Mouse (Mus musculus): ENCODE measurements around the gene Mapk12. TPM values are rescaled to one million over a fixed set of nuclear protein-coding genes. Genes with fewer than 3 reads are reported as not detected.

The Mapk12 gene
- polyA plus RNA-seq, 1 experiment from 2014 or later = 3.6 TPM

Other genes starting within 250 kb of the Mapk12 start
- not detected in 2 replicates for gene Ttll8, start 186.3 kb downstream of the Mapk12 start, polyA plus RNA-seq (2015; fragmentation: Nextera tagmentation; extraction: Ambion mirVana)
- gene Mlc1, start 161.7 kb downstream of the Mapk12 start, polyA plus RNA-seq (2015; fragmentation: Nextera tagmentation; extraction: Ambion mirVana) = not detected in 2 replicates
- not detected in 2 replicates for gene Mov10l1, start 157.8 kb downstream of the Mapk12 start, polyA plus RNA-seq (2015; fragmentation: Nextera tagmentation; extraction: Ambion mirVana)
- 0.21 and 0.59 TPM in 2 replicates for gene Panx2, start 81.0 kb downstream of the Mapk12 start, polyA plus RNA-seq (2015; fragmentation: Nextera tagmentation; extraction: Ambion mirVana)
- 46.4 and 56.6 TPM in 2 replicates for gene Trabd, start 65.6 kb downstream of the Mapk12 start, polyA plus RNA-seq (2015; fragmentation: Nextera tagmentation; extraction: Ambion mirVana)
- gene Selenoo, start 51.6 kb downstream of the Mapk12 start, polyA plus RNA-seq (2015; fragmentation: Nextera tagmentation; extraction: Ambion mirVana) = 15.9 and 17.6 TPM in 2 replicates
- gene Tubgcp6, start 17.6 kb downstream of the Mapk12 start, polyA plus RNA-seq (2015; fragmentation: Nextera tagmentation; extraction: Ambion mirVana) = 10.5 and 12.6 TPM in 2 replicates
- 20.3 and 20.8 TPM in 2 replicates for gene Hdac10, start 12.0 kb downstream of the Mapk12 start, polyA plus RNA-seq (2015; fragmentation: Nextera tagmentation; extraction: Ambion mirVana)
- 5.8 and 6.0 TPM in 2 replicates for gene Mapk11, start 8.9 kb upstream of the Mapk12 start, polyA plus RNA-seq (2015; fragmentation: Nextera tagmentation; extraction: Ambion mirVana)
- gene Plxnb2, start 40.1 kb upstream of the Mapk12 start, polyA plus RNA-seq (2015; fragmentation: Nextera tagmentation; extraction: Ambion mirVana) = 107 and 118 TPM in 2 replicates
- 12.1 and 13.1 TPM in 2 replicates for gene Dennd6b, start 55.8 kb upstream of the Mapk12 start, polyA plus RNA-seq (2015; fragmentation: Nextera tagmentation; extraction: Ambion mirVana)
- 21.6 and 23.9 TPM in 2 replicates for gene Ppp6r2, start 70.8 kb upstream of the Mapk12 start, polyA plus RNA-seq (2015; fragmentation: Nextera tagmentation; extraction: Ambion mirVana)
- 35.1 and 38.8 TPM in 2 replicates for gene Sbf1, start 174.6 kb upstream of the Mapk12 start, polyA plus RNA-seq (2015; fragmentation: Nextera tagmentation; extraction: Ambion mirVana)
- gene Adm2, start 182.0 kb upstream of the Mapk12 start, polyA plus RNA-seq (2015; fragmentation: Nextera tagmentation; extraction: Ambion mirVana) = 1.4 and 1.5 TPM in 2 replicates
- gene Miox, start 193.7 kb upstream of the Mapk12 start, polyA plus RNA-seq (2015; fragmentation: Nextera tagmentation; extraction: Ambion mirVana) = 0.32 and 0.36 TPM in 2 replicates
- 55.2 and 58.0 TPM in 2 replicates for gene Lmf2, start 215.0 kb upstream of the Mapk12 start, polyA plus RNA-seq (2015; fragmentation: Nextera tagmentation; extraction: Ambion mirVana)
- gene Ncaph2, start 215.0 kb upstream of the Mapk12 start, polyA plus RNA-seq (2015; fragmentation: Nextera tagmentation; extraction: Ambion mirVana) = 131 and 138 TPM in 2 replicates
- gene Sco2, start 233.1 kb upstream of the Mapk12 start, polyA plus RNA-seq (2015; fragmentation: Nextera tagmentation; extraction: Ambion mirVana) = 10.4 and 12.8 TPM in 2 replicates
- gene Tymp, start 236.3 kb upstream of the Mapk12 start, polyA plus RNA-seq (2015; fragmentation: Nextera tagmentation; extraction: Ambion mirVana) = 1.4 and 1.5 TPM in 2 replicates
- gene Odf3b, start 238.6 kb upstream of the Mapk12 start, polyA plus RNA-seq (2015; fragmentation: Nextera tagmentation; extraction: Ambion mirVana) = 0.37 and 0.67 TPM in 2 replicates
- gene Klhdc7b, start 244.2 kb upstream of the Mapk12 start, polyA plus RNA-seq (2015; fragmentation: Nextera tagmentation; extraction: Ambion mirVana) = not detected in 2 replicates

Measured in intestine, embryonic 15.5 days (tissue).